Mouse (Mus musculus): ENCODE measurements around the gene Ackr2.

Ackr2 gene

GRCm38 (mm10) chr9:121916102-121916501 is 17.9 kb downstream of the Ackr2 start, which contains the start of gene Cyp8b1:
Gene Cyp8b1, minus strand, starts transcription at chr9:121916305.
- DNase-seq (ENCODE audit: low read depth) = no peak

GRCm38 (mm10) chr9:121919027-121919501 is 20.9 kb downstream of the Ackr2 start:
- DNase-seq (ENCODE audit: low read depth) = peak; percentile 52

DNA sequence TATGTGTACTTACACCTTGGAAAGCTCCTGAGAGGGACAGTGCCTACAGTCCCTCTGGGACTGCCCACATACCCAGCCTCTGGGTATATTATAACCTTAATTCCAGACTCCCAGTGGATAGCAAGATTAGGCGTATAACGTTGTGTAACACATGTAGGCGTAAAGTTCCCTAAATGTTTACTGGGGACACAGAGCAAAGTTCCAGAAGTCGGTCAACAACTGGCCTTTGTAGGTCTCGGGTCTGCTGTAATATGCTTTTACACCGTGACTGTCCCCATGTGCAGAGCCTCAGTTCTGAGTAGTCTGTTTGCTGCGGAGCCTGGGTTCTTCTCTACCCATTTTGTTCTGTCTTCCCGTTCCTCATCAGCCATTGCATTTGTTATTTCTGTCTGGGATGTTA is 25.3 kb downstream of the Ackr2 start:
- DNase-seq (ENCODE audit: low read depth) = no peak

DNA sequence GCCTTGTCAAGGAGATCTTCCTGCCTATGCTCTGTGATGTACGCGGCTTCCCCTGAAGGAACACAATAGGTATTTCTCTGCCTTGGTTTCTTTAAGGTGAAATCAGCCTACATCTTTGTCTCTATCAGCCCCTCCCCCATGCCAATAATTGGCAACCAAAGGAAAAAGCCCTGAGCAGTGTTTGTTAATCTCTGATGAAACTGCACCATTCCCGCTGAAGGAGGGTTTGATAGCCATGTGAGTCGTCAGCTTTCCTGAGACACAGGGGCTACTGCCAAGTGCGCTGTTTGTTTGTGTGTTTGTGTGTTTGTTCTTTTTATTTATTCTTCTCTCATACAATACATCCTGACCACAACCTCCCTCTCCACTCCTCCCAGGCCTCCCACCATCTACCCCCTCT is 25.8 kb downstream of the Ackr2 start:
- no peak for DNase-seq (ENCODE audit: low read depth)

- peak; percentile 17 for DNase-seq (ENCODE audit: low read depth)
These were observed 26.9 kb downstream of the Ackr2 start for GRCm38 (mm10) chr9:121924901-121925560.

DNA sequence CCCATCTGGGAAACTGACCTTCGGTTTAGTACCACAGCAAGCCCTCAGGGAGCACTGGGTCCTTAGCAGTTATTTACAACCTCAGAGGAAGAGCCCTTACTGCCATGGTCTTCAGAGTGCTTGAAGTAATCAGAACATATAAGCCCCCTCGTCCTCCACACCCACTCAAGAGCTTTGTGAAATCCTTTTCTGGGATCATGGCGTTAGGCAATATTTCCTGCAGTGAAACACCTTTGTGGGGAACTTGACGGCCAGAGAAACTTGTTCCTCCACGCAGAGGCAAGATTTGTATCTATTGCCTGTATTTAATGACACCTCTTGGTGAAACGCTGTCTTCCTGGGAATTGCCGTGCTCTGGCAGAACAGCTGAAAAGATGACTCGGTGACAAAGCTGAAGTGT is 27.8 kb downstream of the Ackr2 start:
- no peak for DNase-seq (ENCODE audit: low read depth)

DNA sequence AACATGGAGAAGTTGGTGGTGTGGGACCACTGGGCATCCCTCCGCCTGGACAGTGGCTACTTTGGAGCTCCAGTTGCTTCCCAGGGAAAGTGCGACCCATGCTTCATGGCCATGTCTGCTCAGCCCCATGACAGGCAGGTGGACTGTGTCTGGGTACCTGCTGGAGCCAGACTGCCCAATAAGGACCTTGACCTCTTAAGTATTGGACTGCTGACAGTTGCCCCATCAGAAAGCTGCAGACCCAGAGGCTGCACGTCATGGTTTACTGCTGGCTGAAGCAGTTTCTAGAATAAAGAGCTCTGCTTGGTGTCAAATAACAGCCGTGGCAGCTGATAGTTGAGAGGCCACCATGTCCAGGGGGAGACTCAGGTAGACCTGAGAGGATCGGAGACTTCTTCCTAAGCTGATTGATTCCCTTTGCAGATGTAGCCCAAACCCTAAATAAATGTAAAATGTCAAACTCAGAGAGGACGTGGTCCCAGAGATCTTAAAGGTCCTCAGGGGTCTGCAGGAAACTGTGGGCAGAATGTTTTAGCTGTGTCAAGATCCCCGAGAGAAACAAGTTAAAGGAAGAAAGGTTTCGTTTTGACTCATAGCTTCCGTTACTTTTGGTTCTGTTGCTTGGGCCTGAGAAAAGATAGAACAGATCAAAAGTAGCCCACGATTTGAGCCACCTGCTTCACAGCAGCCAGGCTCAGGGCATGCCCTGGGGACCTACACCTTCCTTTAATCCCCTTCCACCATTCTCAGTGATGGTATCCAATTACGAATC is 28.7 kb downstream of the Ackr2 start:
- peak; percentile 26 for DNase-seq (ENCODE audit: low read depth)

DNA sequence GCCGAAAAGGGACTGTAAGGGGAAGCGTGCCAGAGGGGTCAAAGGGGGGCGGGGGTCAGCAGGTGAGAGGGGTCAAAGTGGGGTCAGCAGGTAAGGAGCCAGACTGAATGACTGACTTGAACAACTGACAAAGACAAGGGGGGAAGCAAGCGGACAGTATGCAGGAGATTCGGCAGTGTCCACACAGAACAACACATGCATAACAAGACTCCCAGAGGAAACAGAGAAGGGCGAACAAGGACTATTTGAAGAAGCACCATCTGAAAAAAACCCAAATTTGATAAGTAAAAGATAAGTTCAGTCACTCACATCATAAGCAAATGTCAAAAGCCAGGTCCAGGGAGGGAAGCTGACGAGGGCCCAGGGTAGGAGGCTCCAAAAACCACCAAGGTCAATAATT is 29.6 kb downstream of the Ackr2 start:
- no peak for DNase-seq (ENCODE audit: low read depth)

GRCm38 (mm10) chr9:121928498-121928897 is 30.3 kb downstream of the Ackr2 start:
- peak; percentile 38 for DNase-seq (ENCODE audit: low read depth)

GRCm38 (mm10) chr9:121934856-121935255 is 36.7 kb downstream of the Ackr2 start:
- DNase-seq (ENCODE audit: low read depth) = no peak

DNA sequence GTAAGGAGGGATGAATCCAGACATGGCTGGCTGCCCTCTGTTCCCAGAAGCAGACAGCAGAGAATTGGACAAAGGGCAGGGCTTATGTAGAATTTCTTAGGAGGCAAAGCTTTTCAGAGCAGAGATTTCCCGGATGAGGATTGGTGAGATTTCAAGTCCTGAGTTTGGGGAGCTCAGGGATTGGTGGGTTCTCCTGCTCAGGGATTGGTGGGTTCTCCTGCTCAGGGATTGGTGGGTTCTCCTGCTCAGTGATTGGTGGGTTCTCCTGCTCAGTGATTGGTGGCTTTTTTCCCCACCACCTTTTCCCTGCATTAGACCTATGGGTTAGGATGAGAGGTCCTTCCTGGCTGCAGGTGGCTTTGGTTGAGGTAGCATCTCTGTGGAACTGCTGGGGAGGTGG is 38.8 kb downstream of the Ackr2 start:
- DNase-seq (ENCODE audit: low read depth) = no peak

DNA sequence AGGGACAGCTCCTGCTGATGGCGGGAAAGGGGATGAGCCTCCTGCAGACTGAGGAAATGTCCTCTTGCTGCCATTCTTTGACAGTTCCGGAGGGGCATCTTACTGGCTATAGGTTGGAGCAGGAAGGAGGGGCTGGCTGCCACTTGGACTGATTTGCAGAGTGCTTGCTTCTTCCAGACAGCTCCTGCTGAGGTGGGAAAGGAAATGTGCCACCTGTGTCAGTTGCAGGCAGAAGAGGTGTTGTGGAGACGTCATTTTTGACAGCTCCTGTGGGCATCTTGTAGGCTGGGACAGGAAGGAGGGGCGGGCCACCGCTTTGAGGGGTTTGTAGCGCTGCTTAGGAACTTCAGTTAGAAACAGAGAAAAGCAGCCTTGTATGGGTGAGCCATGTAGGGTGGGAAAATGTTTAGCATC is 39.3 kb downstream of the Ackr2 start:
- no peak for DNase-seq (ENCODE audit: low read depth)

GRCm38 (mm10) chr9:121937944-121938355 is 39.8 kb downstream of the Ackr2 start:
- DNase-seq (ENCODE audit: low read depth) = no peak

GRCm38 (mm10) chr9:121943005-121943404 is 44.9 kb downstream of the Ackr2 start:
- DNase-seq (ENCODE audit: low read depth) = peak; percentile 10

DNA sequence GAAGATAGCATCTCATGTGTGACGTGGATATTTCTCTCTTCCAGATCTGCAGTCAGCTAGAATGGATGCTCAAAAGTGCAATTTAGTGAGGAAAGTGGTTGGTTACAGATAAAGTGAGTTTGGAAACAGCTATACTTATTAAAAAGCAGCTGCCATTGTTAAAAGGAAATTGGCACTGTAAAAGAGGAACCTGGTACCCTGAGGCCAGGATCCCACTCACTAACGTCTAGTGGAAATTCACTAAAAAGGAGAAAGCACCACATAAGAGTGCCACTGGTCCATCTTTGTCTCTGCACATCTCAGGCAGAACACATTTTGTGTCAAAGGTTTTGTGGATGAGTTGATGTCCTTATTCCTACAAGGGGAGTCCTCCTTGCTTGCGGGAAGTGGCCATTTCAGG is 45.5 kb downstream of the Ackr2 start:
- DNase-seq (ENCODE audit: low read depth) = no peak

DNA sequence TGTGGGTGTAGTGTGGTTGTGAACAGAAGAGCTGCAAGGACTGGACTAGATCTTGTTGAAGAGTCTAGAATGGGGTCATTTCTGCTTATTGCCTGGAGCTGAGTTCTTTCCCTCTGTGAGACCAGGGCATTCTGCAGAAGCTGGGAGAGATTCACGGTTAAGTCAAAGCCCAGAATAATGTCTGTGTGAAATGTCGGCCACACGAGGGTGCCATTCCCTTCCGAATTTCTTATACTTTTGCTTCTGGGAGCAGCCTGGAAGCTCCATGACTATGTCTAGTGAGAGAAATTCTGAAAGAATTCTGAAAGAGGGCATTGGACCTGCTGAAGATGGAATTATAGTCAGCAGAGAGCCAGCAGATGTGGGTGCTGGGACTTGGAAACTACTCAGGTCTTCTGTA is 49.6 kb downstream of the Ackr2 start:
- peak; percentile 56 for DNase-seq (ENCODE audit: low read depth)

DNA sequence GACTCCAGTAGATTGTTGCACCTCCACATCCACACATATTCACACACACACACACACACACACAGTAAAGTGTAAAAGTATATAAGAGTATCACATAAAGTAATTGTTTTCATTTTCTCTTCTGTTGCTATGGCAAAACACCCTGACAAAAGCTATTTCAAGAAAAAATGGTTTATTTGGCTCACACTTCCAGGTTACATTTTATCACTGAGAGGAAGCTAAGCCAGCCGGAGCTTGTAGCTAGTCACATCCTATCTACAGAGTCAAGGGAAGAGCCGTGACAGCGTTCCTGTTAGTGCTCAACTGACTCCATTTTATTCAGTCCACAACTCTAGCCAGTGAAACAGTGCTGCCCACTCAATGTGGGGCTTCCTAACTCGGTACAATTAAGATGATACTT is 50.3 kb downstream of the Ackr2 start:
- no peak for DNase-seq (ENCODE audit: low read depth)

DNA sequence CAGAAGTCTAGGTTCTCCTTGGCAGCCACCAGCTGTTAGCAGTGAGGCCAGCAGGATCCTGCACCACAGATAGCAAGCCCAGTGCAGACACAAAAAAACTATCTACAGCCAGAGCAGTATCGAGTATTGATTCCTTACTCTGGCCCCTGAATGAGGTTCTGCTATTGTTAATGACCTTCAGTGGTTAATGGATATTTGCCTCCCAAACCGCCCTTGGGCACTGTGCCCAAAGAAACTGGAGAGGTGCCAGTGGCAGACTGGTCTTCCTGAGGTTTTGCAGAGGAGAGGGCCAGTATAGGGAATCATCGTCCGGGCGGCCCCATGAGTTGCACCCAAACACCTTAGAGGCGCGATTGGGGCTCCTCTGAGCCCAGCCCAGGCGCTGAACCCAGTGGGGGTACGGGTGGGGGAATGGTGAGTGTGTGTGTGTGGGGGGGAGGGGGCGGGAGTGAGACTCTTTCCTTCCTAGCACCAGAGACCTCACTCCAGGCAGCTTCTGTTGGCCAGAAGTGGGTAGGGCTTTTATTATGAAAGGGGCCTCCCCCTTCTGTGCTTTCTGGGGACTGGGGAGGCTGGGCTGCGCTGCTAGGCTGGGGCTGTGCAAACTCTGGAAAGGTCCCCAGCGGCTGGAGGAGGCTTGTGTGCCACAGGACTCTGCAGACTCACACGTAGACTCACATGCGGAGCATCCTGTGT is 52.4 kb downstream of the Ackr2 start, which contains the start of gene Fam198a:
Fam198a (plus strand) TSS at position 571 of the 696 bp plus-strand sequence.
- peak; percentile 56 for DNase-seq (ENCODE audit: low read depth)

GRCm38 (mm10) chr9:121951114-121951423 is 52.9 kb downstream of the Ackr2 start:
- no peak for DNase-seq (ENCODE audit: low read depth)

DNA sequence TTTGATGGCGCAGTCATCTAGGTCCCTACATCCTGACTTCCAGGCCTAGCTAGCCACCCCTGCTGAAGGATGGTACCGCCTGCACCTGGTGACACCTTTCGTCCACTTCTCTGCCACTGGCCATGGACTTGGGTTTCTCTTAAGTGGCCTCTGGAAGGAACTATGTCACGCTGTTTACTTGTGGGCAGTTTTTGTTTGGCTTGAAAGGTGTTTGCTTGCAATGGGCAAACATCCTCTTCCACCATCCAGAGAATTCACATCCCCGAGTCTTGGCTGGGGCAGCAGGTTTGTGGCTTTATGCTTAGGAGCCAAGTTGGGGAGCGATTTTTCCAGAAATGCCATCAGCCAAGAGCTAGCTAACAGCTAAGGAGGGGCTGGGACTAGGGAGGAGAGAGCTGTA is 54.4 kb downstream of the Ackr2 start:
- no peak for DNase-seq (ENCODE audit: low read depth)

GRCm38 (mm10) chr9:121959966-121960635 is 61.9 kb downstream of the Ackr2 start:
- no peak for DNase-seq (ENCODE audit: low read depth)

Data from 416B (cell line).